Mouse (Mus musculus) kidney, postnatal 4 days (tissue): ENCODE data around the gene Akap13.

Experiments used
- DNase-seq, 2 experiments: peaks; one replicate each; pipeline ENCODE4 v3.0.0; 2021; ENCODE audit warnings: mixed read lengths in 2 of 2

The Akap13 gene

DNA sequence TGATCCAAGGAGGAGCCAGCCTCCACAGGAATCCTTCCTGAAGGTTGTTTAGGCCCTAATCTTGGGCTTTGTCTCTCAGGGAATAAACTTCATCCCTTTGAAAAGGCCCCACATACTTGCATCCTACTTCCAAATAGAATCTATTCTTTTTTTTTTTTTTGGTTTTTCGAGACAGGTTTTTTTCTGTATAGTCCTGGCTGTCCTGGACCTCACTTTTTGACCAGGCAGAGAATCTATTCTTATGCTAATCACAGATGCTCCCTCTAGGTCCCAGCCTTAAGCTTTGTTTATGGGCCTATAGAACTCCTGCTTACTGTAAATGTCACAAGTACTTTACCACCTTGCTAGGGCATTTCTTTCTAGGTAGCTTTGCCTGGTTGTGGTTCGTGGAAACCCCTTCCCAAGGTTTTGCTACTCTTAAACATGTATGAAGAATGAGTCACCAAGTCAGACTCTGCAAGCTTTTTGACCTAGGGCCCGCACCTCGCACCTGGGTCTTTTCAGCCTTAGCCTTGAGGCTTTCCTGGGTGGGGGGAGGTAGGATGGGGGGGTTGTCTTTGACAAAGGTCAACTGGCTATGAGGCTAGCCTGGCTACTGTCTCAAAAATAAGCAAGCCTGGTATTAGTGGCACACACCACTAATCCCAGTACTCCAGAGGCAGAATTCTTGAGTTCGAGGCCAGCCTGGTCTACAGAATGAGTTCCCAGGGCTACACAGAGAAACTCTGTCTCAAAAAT, 346.5 kb downstream of the Akap13 start:
- no peak for DNase-seq

DNA sequence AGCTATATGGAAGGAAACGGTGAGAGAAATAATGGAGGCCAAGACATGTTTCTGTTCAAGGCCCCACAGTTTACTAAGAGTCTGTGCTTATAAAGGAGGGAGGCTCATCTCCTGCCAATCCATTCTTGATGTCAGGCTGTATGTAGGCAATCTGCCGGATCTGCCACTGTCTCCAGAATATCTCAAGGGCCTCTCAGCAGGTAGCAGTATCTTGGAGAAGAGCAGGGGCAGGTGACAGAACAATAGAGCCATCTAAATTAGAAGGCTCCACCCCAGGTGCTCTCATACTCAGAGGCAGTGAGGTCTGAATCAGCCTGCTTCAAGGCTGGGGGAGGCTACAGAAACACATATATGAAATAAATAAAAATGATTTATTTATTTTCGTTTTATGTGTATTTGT, 347.6 kb downstream of the Akap13 start:
- no peak for DNase-seq
